Mouse (Mus musculus) megakaryocyte, embryonic 14.5 days (primary cell): Measurements from ENCODE around the gene Exoc8.

Experiments used
- FLI1 ChIP-seq: IDR thresholded peaks from 2 replicates; pipeline ENCODE4 v1.6.1; 2012; ENCODE audit warnings: low read length, inconsistent platforms, mixed read lengths
- GATA1 ChIP-seq: IDR thresholded peaks from 3 replicates; pipeline ENCODE4 v1.6.1; 2012; ENCODE audit warnings: mixed read lengths, low read length, inconsistent platforms, borderline replicate concordance

GRCm38 (mm10) chr8:124937293-124937692 lies 39.8 kb upstream of the Exoc8 start:
- no peak for TF ChIP-seq FLI1
- TF ChIP-seq GATA1, result no peak
